1 mouse cellular context compared by ENCODE assay signal in the genomic region with DNA sequence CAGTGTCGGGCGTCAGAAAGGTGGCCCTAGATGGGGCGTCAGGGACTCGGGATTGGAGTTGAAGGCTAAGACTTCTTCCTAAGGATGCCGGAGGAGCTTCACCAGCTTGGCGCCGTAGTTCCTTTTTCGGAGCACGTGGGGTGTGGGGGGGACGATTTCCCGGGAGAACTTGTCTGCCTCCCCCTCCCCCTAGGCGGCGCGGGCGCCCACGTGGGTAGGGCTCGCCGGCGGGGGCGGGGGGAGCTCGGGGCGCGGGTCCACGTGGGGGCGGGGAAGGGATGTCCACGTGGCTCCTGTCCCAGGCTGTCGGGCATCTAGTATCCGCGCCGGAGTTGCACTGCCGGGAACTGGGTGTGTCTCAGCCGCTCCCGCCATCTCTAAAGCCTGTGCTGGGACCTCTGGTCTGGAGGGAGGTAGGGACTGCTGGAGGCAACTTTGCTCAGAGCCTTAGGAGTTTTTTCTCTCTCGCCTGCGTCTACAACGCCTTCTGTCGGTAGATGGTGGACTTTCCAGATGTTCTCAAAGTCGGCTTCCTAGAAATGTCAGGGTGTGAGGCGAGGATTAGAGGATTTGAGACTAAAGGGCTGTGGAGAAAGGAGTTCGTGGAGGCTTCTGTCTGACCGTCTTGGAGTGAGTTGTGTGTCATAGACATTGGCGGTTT.
A peak's percentile ranks its signal among the peaks of the same experiment; 100 is the strongest.
TF ChIP-seq lines count a peak whose summit lies in the region.

No protein-coding gene starts in this region.

TF ChIP-seq in CH12.LX, 34 proteins besides CTCF, POLR2A, EP300 and RAD21 (continued from another document):
- TF ChIP-seq JUND (conservative IDR thresholded peaks at IDR 0.05; ENCODE audit: low read depth, low read length) (no peak), E2F4 (IDR thresholded peaks at IDR 0.05; ENCODE audit: insufficient replicate concordance, low read depth, low read length) (0 out of 2 replicates have a peak, but pooled peaks have one; percentile 37), POLR2AphosphoS2 (IDR thresholded peaks at IDR 0.05; ENCODE audit: low read depth, low read length) (no peak; the same call in 1 of the 2 replicates), ZC3H11A (IDR thresholded peaks at IDR 0.05; ENCODE audit: low read depth, low read length) (no peak), USF1 (IDR thresholded peaks at IDR 0.05; ENCODE audit: low read depth, low read length) (peak; percentile 75), IRF4 (IDR thresholded peaks at IDR 0.05; ENCODE audit: low read depth, low read length) (peak; percentile 28; the same call in 1 of the 2 replicates), SIN3A (IDR thresholded peaks at IDR 0.05; ENCODE audit: low read length) (peak; percentile 87), USF2 (conservative IDR thresholded peaks at IDR 0.05; ENCODE audit: low read depth, low read length) (0 out of 2 replicates have a peak, but pooled peaks have one; percentile 1), RCOR1 (conservative IDR thresholded peaks at IDR 0.05; ENCODE audit: low read depth, low read length) (no peak), TCF12 (IDR thresholded peaks at IDR 0.05; ENCODE audit: low read depth, low read length) (no peak), MAZ (IDR thresholded peaks at IDR 0.05; ENCODE audit: low read depth, low read length) (peak; percentile 56; the same call in 1 of the 2 replicates), NELFE (IDR thresholded peaks at IDR 0.05; ENCODE audit: low read depth, low read length) (peak; percentile 64), ELF1 (IDR thresholded peaks at IDR 0.05; ENCODE audit: low read depth, low read length) (0 out of 2 replicates have a peak, but pooled peaks have one; percentile 19), MXI1 (IDR thresholded peaks at IDR 0.05; ENCODE audit: low read depth, low read length) (peak; percentile 95), ZKSCAN1 (IDR thresholded peaks at IDR 0.05; ENCODE audit: borderline replicate concordance, low read depth, low read length) (no peak), MAX (IDR thresholded peaks at IDR 0.05; ENCODE audit: low read length) (peak; percentile 93), CHD1 (IDR thresholded peaks at IDR 0.05; ENCODE audit: low read depth, low read length) (no peak; the same call in 1 of the 2 replicates), ZMIZ1 (IDR thresholded peaks at IDR 0.05; ENCODE audit: low read depth, low read length) (no peak), HCFC1 (IDR thresholded peaks at IDR 0.05; ENCODE audit: low read depth, low read length) (no peak; the same call in 1 of the 2 replicates), MYC (IDR thresholded peaks at IDR 0.05; ENCODE audit: low read depth, low read length) (peak; percentile 94), ZNF384 (IDR thresholded peaks at IDR 0.05; ENCODE audit: low read depth, low read length) (peak; percentile 46; the same call in 1 of the 2 replicates), SMC3 (IDR thresholded peaks at IDR 0.05; ENCODE audit: low read depth, low read length) (peak; percentile 21; the same call in 1 of the 2 replicates), PAX5 (IDR thresholded peaks at IDR 0.05; ENCODE audit: low read length) (no peak), BHLHE40 (IDR thresholded peaks at IDR 0.05; ENCODE audit: low read depth, low read length) (peak; percentile 43), GABPA (IDR thresholded peaks at IDR 0.05; ENCODE audit: insufficient replicate concordance, low read depth, low read length) (no peak), UBTF (IDR thresholded peaks at IDR 0.05; ENCODE audit: low read depth, low read length) (peak; percentile 14; the same call in 1 of the 2 replicates), CHD2 (IDR thresholded peaks at IDR 0.05; ENCODE audit: low read length) (peak; percentile 73)
